Mouse (Mus musculus): ENCODE results near the gene Kel.

GRCm38 (mm10) chr6:41684131-41684530, 20.0 kb downstream of the Kel start, which contains the start of gene Llcfc1:
- no peak for TF ChIP-seq CTCF (IDR thresholded peaks at IDR 0.05; ENCODE audit: extremely low read depth, insufficient read depth, low read length)
- no peak for TF ChIP-seq POLR2A (IDR thresholded peaks at IDR 0.05; ENCODE audit: extremely low read depth, insufficient read depth, low read length)
